Mouse (Mus musculus): Measurements from ENCODE around the gene Selenok. TPM values are rescaled to one million over a fixed set of nuclear protein-coding genes. Genes with fewer than 3 reads are reported as not detected.

The Selenok gene
- polyA plus RNA-seq (2015; fragmentation: Nextera tagmentation; extraction: Ambion mirVana) = 239 and 255 TPM in 2 replicates

- Histone ChIP-seq H3K27ac (ENCODE audit: low read length) (peak within 1 kb of the TSS; percentile 72), H3K4me3 (ENCODE audit: low read length) (peak within 1 kb of the TSS; percentile 83), H3K4me2 (ENCODE audit: low read depth, low read length) (peak within 1 kb of the TSS; percentile 76), H3K36me3 (ENCODE audit: control insufficient read depth, insufficient read depth, low read length) (peaks cover 16% of the 10 kb centered on the region), H3K27me3 (replicated peaks; ENCODE audit: control insufficient read depth, insufficient read depth, low read length) (no peaks in the 10 kb centered on the region), H3K9ac (ENCODE audit: low read depth, low read length) (peak within 1 kb of the TSS; percentile 91), H3K4me1 (ENCODE audit: control insufficient read depth, insufficient read depth, low read length) (peaks cover 17% of the 10 kb centered on the region), H3K9me3 (ENCODE audit: control insufficient read depth, low read length) (no peaks in the 10 kb centered on the region)
- peak; percentile 100 for ATAC-seq
- WGBS = under 1% methylated on average over 49 of the region's 49 CpGs
Measured at GRCm38 (mm10) chr14:29968075-29968821, at the start of gene Selenok. Gene Selenok (plus strand): TSS chr14:29968308.

DNA sequence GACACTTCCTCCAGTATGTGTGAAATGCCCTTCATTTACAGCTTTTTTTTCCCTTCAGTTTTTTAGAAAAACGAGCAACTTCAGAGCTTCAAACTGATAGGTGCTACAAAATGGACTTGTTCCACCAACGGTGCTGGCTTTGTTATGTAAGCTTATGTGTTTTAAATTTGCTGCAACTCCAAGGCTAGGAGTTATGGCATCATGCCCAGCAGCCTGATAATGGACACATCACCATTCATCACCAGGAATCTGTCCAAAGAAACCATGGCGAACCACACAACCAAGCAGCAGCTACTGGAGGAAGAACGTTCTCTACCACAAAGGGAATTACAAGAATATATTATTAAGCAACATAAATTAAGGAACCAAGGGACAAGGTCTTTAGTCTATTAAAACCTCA is 39.1 kb upstream of the Selenok start:
- no peak overlapping the region for H3K27ac ChIP-seq (ENCODE audit: low read length)
- H3K4me1 ChIP-seq (ENCODE audit: control insufficient read depth, insufficient read depth, low read length) = no peaks in the 10 kb centered on the region
- H3K4me3 ChIP-seq (ENCODE audit: low read length) = no peak overlapping the region
- no peaks in the 10 kb centered on the region for H3K9me3 ChIP-seq (ENCODE audit: control insufficient read depth, low read length)
- H3K27me3 ChIP-seq (replicated peaks; ENCODE audit: control insufficient read depth, insufficient read depth, low read length) = no peaks in the 10 kb centered on the region
- H3K36me3 ChIP-seq (ENCODE audit: control insufficient read depth, insufficient read depth, low read length) = no peaks in the 10 kb centered on the region
- no peak overlapping the region for H3K4me2 ChIP-seq (ENCODE audit: low read depth, low read length)
- ATAC-seq = no peak
- 75% methylated on average over 4 of the region's 4 CpGs for WGBS
- no peak overlapping the region for H3K9ac ChIP-seq (ENCODE audit: low read depth, low read length)

DNA sequence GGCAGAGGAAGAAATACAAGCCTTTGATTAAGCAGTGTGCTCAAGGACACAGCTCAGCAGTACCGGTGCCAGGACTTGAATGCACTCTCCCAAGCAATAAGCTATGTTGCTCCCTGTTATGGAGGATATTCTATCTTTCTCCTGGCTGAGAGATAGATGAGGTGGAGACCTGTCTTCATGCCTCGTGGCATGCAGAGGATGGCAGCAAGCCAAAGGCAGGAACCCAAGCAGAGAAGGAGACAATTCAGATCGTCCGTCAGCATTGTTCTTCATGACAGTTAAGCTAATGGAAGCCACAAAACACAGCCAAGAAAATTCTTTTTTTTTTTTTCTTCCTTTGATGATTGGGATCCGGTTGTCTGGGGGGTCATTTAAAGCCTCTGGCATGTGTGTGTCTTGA is 32.6 kb upstream of the Selenok start:
- no peak for ATAC-seq
- Histone ChIP-seq H3K4me3 (ENCODE audit: low read length) (no peak overlapping the region), H3K9me3 (ENCODE audit: control insufficient read depth, low read length) (no peaks in the 10 kb centered on the region), H3K9ac (ENCODE audit: low read depth, low read length) (no peak overlapping the region), H3K36me3 (ENCODE audit: control insufficient read depth, insufficient read depth, low read length) (no peaks in the 10 kb centered on the region), H3K4me1 (ENCODE audit: control insufficient read depth, insufficient read depth, low read length) (no peaks in the 10 kb centered on the region), H3K4me2 (ENCODE audit: low read depth, low read length) (no peak overlapping the region), H3K27ac (ENCODE audit: low read length) (no peak overlapping the region), H3K27me3 (replicated peaks; ENCODE audit: control insufficient read depth, insufficient read depth, low read length) (peaks cover 10% of the 10 kb centered on the region; the same call in 1 of the 2 replicates)
- WGBS = 65% methylated on average over 5 of the region's 5 CpGs

DNA sequence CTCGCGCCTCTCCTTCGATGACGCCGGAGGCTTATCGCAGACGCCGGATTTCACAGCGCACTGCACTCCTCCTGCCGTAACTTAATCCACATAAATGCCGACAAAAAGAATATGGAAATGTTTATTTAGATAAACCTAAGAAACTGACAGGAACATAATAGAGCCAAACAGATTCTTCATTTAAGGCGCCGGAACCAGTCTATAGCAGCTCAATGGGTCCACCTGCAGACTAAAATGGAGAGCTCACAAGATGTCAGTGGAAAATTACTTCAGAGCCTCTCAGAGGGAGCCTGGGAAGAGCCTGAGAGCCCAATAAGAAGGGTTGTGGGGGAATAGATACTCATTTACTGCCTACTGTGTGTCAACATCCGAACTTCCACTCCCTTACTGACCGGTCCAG is 30.6 kb upstream of the Selenok start:
- no peaks in the 10 kb centered on the region for H3K9me3 ChIP-seq (ENCODE audit: control insufficient read depth, low read length)
- H3K36me3 ChIP-seq (ENCODE audit: control insufficient read depth, insufficient read depth, low read length) = no peaks in the 10 kb centered on the region
- H3K9ac ChIP-seq (ENCODE audit: low read depth, low read length) = no peak overlapping the region
- ATAC-seq = no peak
- no peak overlapping the region for H3K4me2 ChIP-seq (ENCODE audit: low read depth, low read length)
- WGBS = 85% methylated on average over 15 of the region's 15 CpGs
- H3K27me3 ChIP-seq (replicated peaks; ENCODE audit: control insufficient read depth, insufficient read depth, low read length) = peaks cover 10% of the 10 kb centered on the region; the same call in 1 of the 2 replicates
- no peak overlapping the region for H3K27ac ChIP-seq (ENCODE audit: low read length)
- H3K4me1 ChIP-seq (ENCODE audit: control insufficient read depth, insufficient read depth, low read length) = no peaks in the 10 kb centered on the region
- H3K4me3 ChIP-seq (ENCODE audit: low read length) = no peak overlapping the region

GRCm38 (mm10) chr14:29939600-29940312 is 28.4 kb upstream of the Selenok start:
- Histone ChIP-seq H3K27me3 (replicated peaks; ENCODE audit: control insufficient read depth, insufficient read depth, low read length) (peaks cover 10% of the 10 kb centered on the region; the same call in 1 of the 2 replicates), H3K4me2 (ENCODE audit: low read depth, low read length) (no peak overlapping the region), H3K4me1 (ENCODE audit: control insufficient read depth, insufficient read depth, low read length) (no peaks in the 10 kb centered on the region), H3K36me3 (ENCODE audit: control insufficient read depth, insufficient read depth, low read length) (no peaks in the 10 kb centered on the region), H3K9ac (ENCODE audit: low read depth, low read length) (no peak overlapping the region), H3K27ac (ENCODE audit: low read length) (no peak overlapping the region), H3K9me3 (ENCODE audit: control insufficient read depth, low read length) (no peaks in the 10 kb centered on the region), H3K4me3 (ENCODE audit: low read length) (no peak overlapping the region)
- 42% methylated on average over 20 of the region's 20 CpGs for WGBS
- no peak for ATAC-seq

DNA sequence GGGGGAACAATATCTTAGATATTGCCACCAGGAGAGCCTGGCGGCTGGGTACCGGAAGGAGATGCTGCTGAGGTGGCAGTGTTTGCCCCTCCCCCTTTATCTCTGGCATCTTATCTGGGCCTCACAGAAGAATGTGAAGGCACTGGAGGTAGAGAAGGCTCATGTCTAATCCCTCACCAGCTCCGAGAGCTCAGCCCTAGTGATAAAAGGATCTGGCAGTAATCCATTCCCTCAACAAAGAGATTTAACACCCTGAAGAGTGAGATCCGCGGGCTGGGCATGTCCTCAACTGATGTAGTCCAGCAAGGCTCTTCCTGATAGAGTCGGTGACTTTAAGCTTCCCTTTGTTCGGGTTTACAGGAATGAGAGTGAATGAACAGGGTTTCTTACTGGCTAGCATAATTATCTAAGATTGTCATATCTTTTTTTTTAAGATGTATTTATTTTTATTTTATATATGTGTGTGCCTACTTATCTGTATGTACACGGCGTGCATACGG is 27.7 kb upstream of the Selenok start:
- H3K4me3 ChIP-seq (ENCODE audit: low read length) = no peak overlapping the region
- H3K27me3 ChIP-seq (replicated peaks; ENCODE audit: control insufficient read depth, insufficient read depth, low read length) = peaks cover 10% of the 10 kb centered on the region; the same call in 1 of the 2 replicates
- no peaks in the 10 kb centered on the region for H3K9me3 ChIP-seq (ENCODE audit: control insufficient read depth, low read length)
- no peak overlapping the region for H3K4me2 ChIP-seq (ENCODE audit: low read depth, low read length)
- no peaks in the 10 kb centered on the region for H3K36me3 ChIP-seq (ENCODE audit: control insufficient read depth, insufficient read depth, low read length)
- no peak overlapping the region for H3K9ac ChIP-seq (ENCODE audit: low read depth, low read length)
- 14% methylated on average over 10 of the region's 10 CpGs for whole genome bisulfite sequencing
- H3K27ac ChIP-seq (ENCODE audit: low read length) = no peak overlapping the region
- H3K4me1 ChIP-seq (ENCODE audit: control insufficient read depth, insufficient read depth, low read length) = no peaks in the 10 kb centered on the region
- no peak for ATAC-seq

DNA sequence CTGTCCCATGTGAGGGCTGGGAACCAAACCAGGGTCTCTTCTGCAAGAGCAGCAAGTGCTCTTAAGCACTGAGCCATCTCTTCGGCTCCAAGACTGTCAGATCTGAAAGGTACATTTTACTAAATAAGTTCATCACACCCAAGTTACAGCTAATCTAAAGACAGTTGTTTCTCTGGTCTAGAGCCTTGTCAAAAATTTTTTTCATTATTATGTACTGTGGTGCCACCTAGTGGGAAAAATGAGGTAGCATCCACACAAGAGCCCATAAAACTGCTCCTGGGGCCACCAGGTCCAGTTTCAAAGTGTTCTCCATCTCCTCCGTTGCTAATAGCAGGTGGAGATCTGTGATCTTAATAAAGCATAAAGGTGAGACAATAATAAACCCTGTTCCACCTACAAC is 27.2 kb upstream of the Selenok start:
- no peak overlapping the region for H3K4me2 ChIP-seq (ENCODE audit: low read depth, low read length)
- WGBS = 24% methylated on average over 2 of the region's 2 CpGs
- no peak overlapping the region for H3K9ac ChIP-seq (ENCODE audit: low read depth, low read length)
- no peak overlapping the region for H3K27ac ChIP-seq (ENCODE audit: low read length)
- no peaks in the 10 kb centered on the region for H3K9me3 ChIP-seq (ENCODE audit: control insufficient read depth, low read length)
- no peak overlapping the region for H3K4me3 ChIP-seq (ENCODE audit: low read length)
- ATAC-seq = no peak
- H3K27me3 ChIP-seq (replicated peaks; ENCODE audit: control insufficient read depth, insufficient read depth, low read length) = peaks cover 7% of the 10 kb centered on the region; the same call in 1 of the 2 replicates
- no peaks in the 10 kb centered on the region for H3K36me3 ChIP-seq (ENCODE audit: control insufficient read depth, insufficient read depth, low read length)
- H3K4me1 ChIP-seq (ENCODE audit: control insufficient read depth, insufficient read depth, low read length) = no peaks in the 10 kb centered on the region

- H3K9me3 ChIP-seq (ENCODE audit: control insufficient read depth, low read length) = no peaks in the 10 kb centered on the region
- WGBS = 74% methylated on average over 5 of the region's 5 CpGs
- no peak overlapping the region for H3K4me3 ChIP-seq (ENCODE audit: low read length)
- H3K27me3 ChIP-seq (replicated peaks; ENCODE audit: control insufficient read depth, insufficient read depth, low read length) = no peaks in the 10 kb centered on the region
- H3K9ac ChIP-seq (ENCODE audit: low read depth, low read length) = no peak overlapping the region
- no peak overlapping the region for H3K27ac ChIP-seq (ENCODE audit: low read length)
- no peak overlapping the region for H3K4me2 ChIP-seq (ENCODE audit: low read depth, low read length)
- no peaks in the 10 kb centered on the region for H3K36me3 ChIP-seq (ENCODE audit: control insufficient read depth, insufficient read depth, low read length)
- no peaks in the 10 kb centered on the region for H3K4me1 ChIP-seq (ENCODE audit: control insufficient read depth, insufficient read depth, low read length)
- ATAC-seq = no peak
Measured at GRCm38 (mm10) chr14:29946761-29947309, 21.3 kb upstream of the Selenok start.

- H3K9ac ChIP-seq (ENCODE audit: low read depth, low read length) = no peak overlapping the region
- H3K4me2 ChIP-seq (ENCODE audit: low read depth, low read length) = no peak overlapping the region
- ATAC-seq = no peak
- no peaks in the 10 kb centered on the region for H3K4me1 ChIP-seq (ENCODE audit: control insufficient read depth, insufficient read depth, low read length)
- H3K27ac ChIP-seq (ENCODE audit: low read length) = no peak overlapping the region
- no peaks in the 10 kb centered on the region for H3K36me3 ChIP-seq (ENCODE audit: control insufficient read depth, insufficient read depth, low read length)
- H3K27me3 ChIP-seq (replicated peaks; ENCODE audit: control insufficient read depth, insufficient read depth, low read length) = no peaks in the 10 kb centered on the region
- 83% methylated on average over 4 of the region's 4 CpGs for WGBS
- no peaks in the 10 kb centered on the region for H3K9me3 ChIP-seq (ENCODE audit: control insufficient read depth, low read length)
- no peak overlapping the region for H3K4me3 ChIP-seq (ENCODE audit: low read length)
Measured at GRCm38 (mm10) chr14:29950805-29951204, 17.3 kb upstream of the Selenok start.

Measured in intestine, embryonic 16.5 days (tissue).